Mouse (Mus musculus): ENCODE measurements around the gene Gria3. TPM values are rescaled to one million over a fixed set of nuclear protein-coding genes. Genes with fewer than 3 reads are reported as not detected.

The Gria3 gene
- polyA plus RNA-seq, 1 experiment from 2014 or later = 9.5 TPM

DNA sequence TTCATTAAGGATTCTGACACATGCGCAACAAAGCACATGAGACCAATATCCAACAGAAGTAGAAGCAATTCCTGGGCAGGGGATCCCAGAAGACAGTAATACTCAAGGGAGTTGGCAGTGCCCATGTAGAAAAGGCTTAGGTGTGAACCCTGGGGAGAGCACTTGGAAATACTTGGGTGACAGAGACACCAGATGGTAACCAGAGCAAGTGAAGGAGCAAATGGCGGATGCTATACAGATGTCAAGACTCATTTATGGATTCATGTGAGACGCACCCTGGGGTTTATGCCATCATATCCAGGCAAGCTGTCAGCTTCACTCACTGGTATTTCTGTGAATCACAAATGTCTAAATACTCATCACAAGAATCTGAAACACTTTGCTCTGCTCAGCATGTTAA is 187.0 kb downstream of the Gria3 start:
- Histone ChIP-seq H3K4me2 (no peak overlapping the region), H3K27me3 (no peaks in the 10 kb centered on the region), H3K9ac (no peak overlapping the region), H3K4me3 (replicated peaks) (no peak overlapping the region), H3K27ac (no peak overlapping the region), H3K36me3 (no peaks in the 10 kb centered on the region), H3K4me1 (no peaks in the 10 kb centered on the region), H3K9me3 (replicated peaks) (no peaks in the 10 kb centered on the region)
- WGBS = 93% methylated on average over 3 of the region's 3 CpGs
- ATAC-seq (replicated peaks; ENCODE audit: low FRiP score) = no peak

GRCm38 (mm10) chrX:41607181-41607580 is 206.5 kb downstream of the Gria3 start:
- Histone ChIP-seq H3K27ac (no peak overlapping the region), H3K4me3 (replicated peaks) (no peak overlapping the region), H3K4me1 (no peaks in the 10 kb centered on the region), H3K36me3 (no peaks in the 10 kb centered on the region), H3K4me2 (no peak overlapping the region), H3K9ac (no peak overlapping the region), H3K27me3 (no peaks in the 10 kb centered on the region), H3K9me3 (replicated peaks) (no peaks in the 10 kb centered on the region)
- ATAC-seq (replicated peaks; ENCODE audit: low FRiP score) = no peak
- WGBS = 97% methylated on average over 1 of the region's 1 CpGs

DNA sequence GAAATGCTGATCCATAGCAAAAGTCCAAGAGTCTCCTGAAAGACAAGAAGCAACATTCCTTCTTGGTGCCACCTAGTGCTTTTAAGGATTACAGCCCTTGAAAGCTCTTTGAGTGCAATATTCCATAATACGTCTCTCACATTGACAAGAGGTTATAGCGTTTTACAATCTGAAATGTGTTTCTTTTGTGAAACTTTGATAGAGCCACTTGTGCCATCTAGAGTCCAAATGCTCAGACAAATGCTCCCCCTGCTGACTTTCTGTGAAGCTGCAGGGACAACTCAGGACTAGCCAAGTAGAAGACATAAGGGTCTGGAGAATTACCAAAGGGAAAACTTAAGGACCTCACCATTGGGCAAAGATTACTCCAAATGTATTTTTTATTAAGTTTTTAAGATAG is 214.3 kb downstream of the Gria3 start:
- Histone ChIP-seq H3K36me3 (no peaks in the 10 kb centered on the region), H3K9me3 (replicated peaks) (no peaks in the 10 kb centered on the region), H3K4me2 (no peak overlapping the region), H3K4me1 (no peaks in the 10 kb centered on the region), H3K4me3 (replicated peaks) (no peak overlapping the region), H3K9ac (no peak overlapping the region), H3K27me3 (no peaks in the 10 kb centered on the region), H3K27ac (no peak overlapping the region)
- ATAC-seq (replicated peaks; ENCODE audit: low FRiP score) = no peak
- WGBS = 33% methylated on average over 2 of the region's 2 CpGs

DNA sequence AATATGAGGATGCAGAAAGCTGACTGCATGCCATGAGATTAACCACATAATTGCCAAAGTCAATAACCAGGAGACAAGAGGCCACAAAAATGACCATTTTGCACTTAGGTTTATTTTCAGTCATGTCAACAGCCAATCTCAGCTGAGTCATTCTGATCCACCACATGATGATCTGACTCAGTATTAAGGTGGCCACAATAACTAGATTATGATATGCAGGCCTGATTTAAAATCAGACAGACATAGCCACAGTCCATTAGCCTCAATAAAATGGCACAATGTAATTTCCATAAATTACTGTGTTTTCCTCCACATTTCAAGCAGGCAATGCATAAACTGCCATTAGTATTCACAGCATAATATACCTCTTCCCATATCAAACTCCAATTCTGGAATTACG is 216.3 kb downstream of the Gria3 start:
- Histone ChIP-seq H3K4me2 (no peak overlapping the region), H3K27me3 (no peaks in the 10 kb centered on the region), H3K4me1 (no peaks in the 10 kb centered on the region), H3K4me3 (replicated peaks) (no peak overlapping the region), H3K36me3 (no peaks in the 10 kb centered on the region), H3K9ac (no peak overlapping the region), H3K9me3 (replicated peaks) (no peaks in the 10 kb centered on the region), H3K27ac (no peak overlapping the region)
- 86% methylated on average over 1 of the region's 1 CpGs for WGBS
- no peak for ATAC-seq (replicated peaks; ENCODE audit: low FRiP score)

DNA sequence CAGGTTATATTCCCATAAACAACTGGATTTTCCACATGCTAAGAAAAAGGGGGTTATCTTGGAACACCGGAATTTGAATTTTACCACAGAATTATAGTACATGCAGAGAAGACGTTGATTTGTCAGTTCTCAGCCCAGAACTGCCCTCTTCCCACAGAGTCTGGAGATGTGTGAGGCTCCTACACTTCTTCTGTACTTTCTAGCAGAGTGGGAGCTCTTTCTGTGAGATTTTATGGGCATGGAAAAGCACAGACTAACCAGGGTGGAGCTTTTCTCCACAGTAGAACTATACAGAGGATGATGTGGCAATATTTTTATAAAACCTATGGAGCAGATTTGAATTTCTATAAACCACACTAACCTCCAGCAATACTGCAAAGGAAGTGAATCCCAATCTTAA is 217.7 kb downstream of the Gria3 start:
- no peaks in the 10 kb centered on the region for H3K36me3 ChIP-seq
- 86% methylated on average over 2 of the region's 2 CpGs for WGBS
- no peak overlapping the region for H3K4me2 ChIP-seq
- no peak overlapping the region for H3K9ac ChIP-seq
- no peaks in the 10 kb centered on the region for H3K27me3 ChIP-seq
- H3K27ac ChIP-seq = no peak overlapping the region
- no peak for ATAC-seq (replicated peaks; ENCODE audit: low FRiP score)
- no peak overlapping the region for H3K4me3 ChIP-seq (replicated peaks)
- no peaks in the 10 kb centered on the region for H3K4me1 ChIP-seq
- no peaks in the 10 kb centered on the region for H3K9me3 ChIP-seq (replicated peaks)

- H3K4me3 ChIP-seq (replicated peaks) = no peak overlapping the region
- H3K27me3 ChIP-seq = no peaks in the 10 kb centered on the region
- no peak overlapping the region for H3K27ac ChIP-seq
- no peaks in the 10 kb centered on the region for H3K4me1 ChIP-seq
- H3K4me2 ChIP-seq = no peak overlapping the region
- WGBS = 70% methylated on average over 4 of the region's 4 CpGs
- no peak for ATAC-seq (replicated peaks; ENCODE audit: low FRiP score)
- H3K9me3 ChIP-seq (replicated peaks) = no peaks in the 10 kb centered on the region
- no peaks in the 10 kb centered on the region for H3K36me3 ChIP-seq
- H3K9ac ChIP-seq = no peak overlapping the region
These were observed 232.9 kb downstream of the Gria3 start for GRCm38 (mm10) chrX:41633576-41633975.

DNA sequence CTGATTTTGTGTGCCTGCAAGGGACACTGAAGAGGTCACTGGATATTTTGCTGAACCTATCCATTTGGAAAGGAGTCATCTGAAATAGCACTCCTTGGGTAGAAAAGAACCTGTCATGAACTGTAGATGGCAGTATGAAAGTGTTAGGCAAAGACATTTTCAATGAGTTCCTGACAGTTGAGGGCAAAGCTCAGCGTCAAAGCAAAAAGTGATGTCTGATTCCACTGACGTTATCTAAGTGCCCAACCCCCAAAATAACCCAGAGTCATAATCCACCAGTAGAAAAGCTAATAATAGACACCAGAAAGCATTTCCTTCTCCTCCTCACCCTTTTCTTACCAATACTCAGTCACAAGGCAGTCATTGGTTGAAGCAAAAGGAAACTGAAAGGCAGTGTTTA is 244.3 kb downstream of the Gria3 start:
- H3K36me3 ChIP-seq = no peaks in the 10 kb centered on the region
- no peaks in the 10 kb centered on the region for H3K4me1 ChIP-seq
- H3K9ac ChIP-seq = no peak overlapping the region
- no peaks in the 10 kb centered on the region for H3K27me3 ChIP-seq
- no peak overlapping the region for H3K4me2 ChIP-seq
- H3K27ac ChIP-seq = no peak overlapping the region
- ATAC-seq (replicated peaks; ENCODE audit: low FRiP score) = no peak
- WGBS = 56% methylated on average over 2 of the region's 2 CpGs
- H3K9me3 ChIP-seq (replicated peaks) = no peaks in the 10 kb centered on the region
- H3K4me3 ChIP-seq (replicated peaks) = no peak overlapping the region

DNA sequence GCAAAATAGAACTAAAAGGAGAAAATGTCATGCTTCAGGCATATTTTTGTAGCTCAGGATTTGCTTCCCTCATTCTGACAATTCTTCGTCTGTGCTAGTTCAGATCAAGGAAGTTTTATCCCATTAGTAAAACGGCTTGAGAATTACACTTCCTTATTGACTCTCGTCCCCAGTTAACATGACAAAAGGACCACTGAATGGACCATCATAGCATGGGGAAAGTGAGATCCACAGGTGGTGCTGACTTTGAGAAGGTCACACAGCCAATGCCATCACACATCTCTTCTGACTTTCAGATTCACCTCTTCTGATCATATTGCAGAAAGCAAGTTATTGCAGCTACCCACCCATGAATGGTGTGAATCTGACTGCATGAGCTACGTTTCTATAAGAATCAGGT is 257.1 kb downstream of the Gria3 start:
- Histone ChIP-seq H3K9ac (no peak overlapping the region), H3K36me3 (no peaks in the 10 kb centered on the region), H3K4me1 (no peaks in the 10 kb centered on the region), H3K27ac (no peak overlapping the region), H3K27me3 (no peaks in the 10 kb centered on the region), H3K9me3 (replicated peaks) (no peaks in the 10 kb centered on the region), H3K4me2 (no peak overlapping the region), H3K4me3 (replicated peaks) (no peak overlapping the region)
- WGBS = 66% methylated on average over 4 of the region's 4 CpGs
- ATAC-seq (replicated peaks; ENCODE audit: low FRiP score) = no peak

- Histone ChIP-seq H3K4me3 (replicated peaks) (no peak overlapping the region), H3K27me3 (no peaks in the 10 kb centered on the region), H3K27ac (no peak overlapping the region), H3K9me3 (replicated peaks) (no peaks in the 10 kb centered on the region), H3K9ac (no peak overlapping the region), H3K4me1 (no peaks in the 10 kb centered on the region), H3K4me2 (no peak overlapping the region), H3K36me3 (no peaks in the 10 kb centered on the region)
- no peak for ATAC-seq (replicated peaks; ENCODE audit: low FRiP score)
- 39% methylated on average over 2 of the region's 2 CpGs for WGBS
These were observed 288.2 kb downstream of the Gria3 start for GRCm38 (mm10) chrX:41688869-41689268.

DNA sequence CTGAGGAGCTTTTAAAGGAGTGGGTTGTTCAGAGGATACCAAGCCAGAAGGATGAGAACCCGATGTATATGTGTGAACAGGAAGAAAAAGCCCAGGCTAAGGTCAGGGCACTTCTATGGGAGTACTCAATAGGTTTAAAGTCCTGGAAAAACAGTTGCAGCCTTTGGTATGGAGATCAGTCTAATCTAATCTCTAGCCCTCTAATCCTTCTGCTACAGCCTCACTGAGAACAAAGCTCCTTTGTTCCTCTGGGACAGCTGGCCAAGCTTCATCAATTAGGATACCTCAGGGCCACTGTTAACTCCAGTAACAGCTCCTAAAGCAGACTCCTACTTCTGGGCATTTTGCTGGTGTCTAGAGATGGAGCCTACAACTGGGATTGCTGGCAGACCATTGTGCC is 291.4 kb downstream of the Gria3 start:
- Histone ChIP-seq H3K9me3 (replicated peaks) (no peaks in the 10 kb centered on the region), H3K4me3 (replicated peaks) (no peak overlapping the region), H3K27me3 (no peaks in the 10 kb centered on the region), H3K36me3 (no peaks in the 10 kb centered on the region), H3K27ac (no peak overlapping the region), H3K4me1 (no peaks in the 10 kb centered on the region), H3K9ac (no peak overlapping the region), H3K4me2 (no peak overlapping the region)
- no peak for ATAC-seq (replicated peaks; ENCODE audit: low FRiP score)
- WGBS = 57% methylated on average over 1 of the region's 1 CpGs

Small RNA genes within 50 kb of the gene (microRNA-seq; reads per million reads assigned to microRNA genes)
- gene Gm22413 = not detected

Measured in kidney, embryonic 15.5 days (tissue).